Mouse (Mus musculus) CD4-positive naive resting alpha-beta T cell, adult 76 days (primary cell): Measurements from ENCODE around the gene Sri. TPM values are rescaled to one million over a fixed set of nuclear protein-coding genes. Genes with fewer than 3 reads are reported as not detected.

Experiments
- total RNA-seq: library from RNA; stranded (reverse); gene quantifications from one replicate; pipeline ENCODE4 v1.2.4, GENCODE M21; 2023

Sri gene
- 228 TPM for total RNA-seq

DNA sequence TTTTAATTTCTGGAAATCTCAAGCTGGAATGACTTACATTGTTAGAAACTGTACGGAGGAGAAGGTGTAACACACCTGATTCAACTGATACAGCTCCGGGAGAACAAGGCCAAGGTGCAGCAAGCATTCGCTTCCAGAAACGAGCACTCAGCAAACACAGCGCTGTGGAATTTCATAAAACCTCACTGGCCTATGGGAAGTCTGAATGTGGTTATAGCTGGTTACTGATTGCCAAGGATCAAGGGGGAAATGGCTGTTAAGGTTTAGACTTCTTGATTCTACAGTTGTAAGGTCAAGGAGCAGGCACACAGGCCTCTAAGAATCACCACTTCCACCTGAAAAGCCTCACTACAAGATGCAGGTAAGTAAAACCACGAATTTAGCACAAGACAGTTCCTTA is at the start of gene Sri:
Gene Sri, plus strand, starts transcription at position 224 of the 400 bp plus-strand sequence.

Other genes with a start within 250 kb of the Sri start
- not detected for gene Steap4, start 85.6 kb upstream of the Sri start, total RNA-seq